Mouse (Mus musculus) small intestine, adult 2 months (tissue): ENCODE measurements around the gene Serpina3c.

Experiments used
- CTCF ChIP-seq: fragments of 200-500 bp; IDR thresholded peaks from 2 replicates; pipeline ENCODE4 v1.5.1; 2012; ENCODE audit warnings: low read depth, mild to moderate bottlenecking, control low read depth, inconsistent platforms, low read length, moderate library complexity, mixed read lengths; ENCODE audit not compliant: insufficient replicate concordance, insufficient read length; ENCODE audit errors: extremely low read depth
- POLR2A ChIP-seq: fragments of 200-500 bp; IDR thresholded peaks from 2 replicates; pipeline ENCODE4 v1.6.1; 2012; ENCODE audit warnings: low read depth, mild to moderate bottlenecking, control low read depth, inconsistent platforms, low read length, moderate library complexity

- TF ChIP-seq CTCF (no peak), POLR2A (no peak)
Observed at GRCm38 (mm10) chr12:104178577-104178976, 24.9 kb upstream of the Serpina3c start.
